Mouse (Mus musculus): ENCODE results near the gene Olfr730. TPM values are rescaled to one million over a fixed set of nuclear protein-coding genes. Genes with fewer than 3 reads are reported as not detected.

Gene Olfr730
- not detected in 2 replicates for polyA plus RNA-seq (2015; fragmentation: Nextera tagmentation; extraction: Ambion mirVana)

DNA sequence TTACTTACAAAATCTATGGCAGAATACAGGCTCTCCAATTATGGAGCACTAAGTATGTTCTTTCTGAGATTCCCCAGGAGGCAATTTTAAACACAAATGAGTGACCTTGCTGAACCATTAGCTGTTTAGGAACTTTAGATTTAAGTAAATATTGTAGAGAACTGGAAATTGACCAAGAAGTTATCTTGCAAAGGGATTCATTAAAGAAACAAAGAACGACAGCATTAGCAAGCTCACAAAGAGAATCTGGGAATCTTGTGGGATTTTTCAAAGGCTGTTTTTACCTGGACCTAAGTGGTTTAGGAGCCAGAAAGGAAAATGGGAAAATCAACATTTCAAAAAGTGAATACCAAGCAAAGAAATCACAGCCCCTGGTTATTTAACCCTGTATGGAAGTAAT is at the start of gene Olfr730:
Gene Olfr730 (minus strand): TSS at position 101 of the 400 bp plus-strand sequence.
- Histone ChIP-seq H3K4me3 (ENCODE audit: low read depth, low read length) (no peak within 1 kb of the TSS), H3K27me3 (ENCODE audit: control insufficient read depth, insufficient read depth, low read depth, low read length) (no peaks in the 10 kb centered on the region), H3K4me2 (ENCODE audit: low read depth, low read length) (no peak within 1 kb of the TSS), H3K9me3 (replicated peaks; ENCODE audit: control insufficient read depth, low read length) (no peaks in the 10 kb centered on the region), H3K9ac (ENCODE audit: low read depth, low read length) (no peak within 1 kb of the TSS), H3K36me3 (ENCODE audit: control insufficient read depth, insufficient read depth) (no peaks in the 10 kb centered on the region), H3K4me1 (ENCODE audit: control insufficient read depth, low read depth, low read length) (no peaks in the 10 kb centered on the region), H3K27ac (ENCODE audit: low read length) (no peak within 1 kb of the TSS)
- ATAC-seq (ENCODE audit: low read depth), result no peak
- WGBS (ENCODE audit: insufficient replicate concordance), result 34% methylated on average over 1 of the region's 1 CpGs

DNA sequence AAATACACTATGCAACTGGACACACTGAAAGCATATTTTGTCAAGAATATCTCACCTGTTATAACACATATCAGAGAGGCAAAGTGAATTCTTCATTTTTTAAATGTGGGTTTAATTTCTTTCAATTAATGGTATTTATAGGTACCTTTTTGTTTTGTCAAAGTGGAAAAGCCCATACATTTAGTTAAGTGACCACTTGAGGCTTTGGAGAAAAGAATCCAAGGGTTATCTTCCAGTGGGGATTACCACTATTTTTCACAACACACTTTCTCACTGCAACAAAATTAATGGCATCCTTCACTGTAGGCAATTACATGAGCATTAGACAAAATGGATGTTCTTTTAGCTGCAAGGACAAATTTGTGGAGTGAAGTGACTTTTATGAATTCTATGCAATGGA is 35.2 kb downstream of the Olfr730 start, which contains the start of gene Olfr729:
Gene Olfr729 (minus strand): TSS at position 101 of the 400 bp plus-strand sequence.
- no peaks in the 10 kb centered on the region for H3K9me3 ChIP-seq (replicated peaks; ENCODE audit: control insufficient read depth, low read length)
- H3K9ac ChIP-seq (ENCODE audit: low read depth, low read length), result no peak within 1 kb of the TSS
- H3K4me3 ChIP-seq (ENCODE audit: low read depth, low read length), result no peak within 1 kb of the TSS
- no peaks in the 10 kb centered on the region for H3K27me3 ChIP-seq (ENCODE audit: control insufficient read depth, insufficient read depth, low read depth, low read length)
- no peak within 1 kb of the TSS for H3K4me2 ChIP-seq (ENCODE audit: low read depth, low read length)
- no peaks in the 10 kb centered on the region for H3K4me1 ChIP-seq (ENCODE audit: control insufficient read depth, low read depth, low read length)
- no peak within 1 kb of the TSS for H3K27ac ChIP-seq (ENCODE audit: low read length)
- H3K36me3 ChIP-seq (ENCODE audit: control insufficient read depth, insufficient read depth), result no peaks in the 10 kb centered on the region
- ATAC-seq (ENCODE audit: low read depth), result no peak

DNA sequence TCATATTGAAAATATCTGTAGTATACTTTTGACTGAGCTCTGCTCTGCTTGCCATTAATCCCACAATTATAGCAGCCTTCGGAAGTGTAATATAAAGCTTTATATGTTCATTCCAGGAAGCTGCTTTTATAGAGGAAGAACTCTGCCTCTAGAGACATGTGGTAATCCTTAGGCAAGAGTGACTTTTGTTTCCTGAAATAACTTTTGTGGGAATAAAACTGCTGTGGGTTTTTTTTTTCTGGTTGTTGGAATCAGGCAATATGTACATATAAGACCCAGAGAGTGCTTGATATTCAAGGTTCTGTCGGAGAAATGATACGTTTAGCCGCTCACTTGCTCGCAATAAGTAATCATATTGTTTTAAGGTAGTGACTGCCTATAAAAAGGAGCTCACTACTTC is 45.4 kb downstream of the Olfr730 start, which contains the start of gene Olfr728:
Gene Olfr728 (minus strand): TSS at position 101 of the 400 bp plus-strand sequence.
- no peaks in the 10 kb centered on the region for H3K27me3 ChIP-seq (ENCODE audit: control insufficient read depth, insufficient read depth, low read depth, low read length)
- no peak within 1 kb of the TSS for H3K9ac ChIP-seq (ENCODE audit: low read depth, low read length)
- no peaks in the 10 kb centered on the region for H3K9me3 ChIP-seq (replicated peaks; ENCODE audit: control insufficient read depth, low read length)
- H3K4me3 ChIP-seq (ENCODE audit: low read depth, low read length), result no peak within 1 kb of the TSS
- no peaks in the 10 kb centered on the region for H3K4me1 ChIP-seq (ENCODE audit: control insufficient read depth, low read depth, low read length)
- H3K27ac ChIP-seq (ENCODE audit: low read length), result no peak within 1 kb of the TSS
- ATAC-seq (ENCODE audit: low read depth), result no peak
- H3K36me3 ChIP-seq (ENCODE audit: control insufficient read depth, insufficient read depth), result no peaks in the 10 kb centered on the region
- H3K4me2 ChIP-seq (ENCODE audit: low read depth, low read length), result no peak within 1 kb of the TSS
- 70% methylated on average over 5 of the region's 5 CpGs for WGBS (ENCODE audit: insufficient replicate concordance)

Other genes starting within 250 kb of the Olfr730 start
- not detected in 2 replicates for gene Olfr724, start 224.9 kb downstream of the Olfr730 start, polyA plus RNA-seq (2015; fragmentation: Nextera tagmentation; extraction: Ambion mirVana)
- gene Olfr725, start 147.8 kb downstream of the Olfr730 start, polyA plus RNA-seq (2015; fragmentation: Nextera tagmentation; extraction: Ambion mirVana), result not detected in 2 replicates
- gene Olfr726, start 97.2 kb downstream of the Olfr730 start, polyA plus RNA-seq (2015; fragmentation: Nextera tagmentation; extraction: Ambion mirVana), result not detected in 2 replicates
- gene Olfr727, start 65.0 kb downstream of the Olfr730 start, polyA plus RNA-seq (2015; fragmentation: Nextera tagmentation; extraction: Ambion mirVana), result not detected in 2 replicates
- gene Olfr728, start 45.5 kb downstream of the Olfr730 start, polyA plus RNA-seq (2015; fragmentation: Nextera tagmentation; extraction: Ambion mirVana), result not detected in 2 replicates
- gene Olfr729, start 35.3 kb downstream of the Olfr730 start, polyA plus RNA-seq (2015; fragmentation: Nextera tagmentation; extraction: Ambion mirVana), result not detected in 2 replicates
- not detected in 2 replicates for gene Olfr731, start 53.7 kb upstream of the Olfr730 start, polyA plus RNA-seq (2015; fragmentation: Nextera tagmentation; extraction: Ambion mirVana)
- not detected in 2 replicates for gene Olfr732, start 96.0 kb upstream of the Olfr730 start, polyA plus RNA-seq (2015; fragmentation: Nextera tagmentation; extraction: Ambion mirVana)
- gene Olfr733, start 113.3 kb upstream of the Olfr730 start, polyA plus RNA-seq (2015; fragmentation: Nextera tagmentation; extraction: Ambion mirVana), result not detected in 2 replicates
- gene Olfr734, start 138.6 kb upstream of the Olfr730 start, polyA plus RNA-seq (2015; fragmentation: Nextera tagmentation; extraction: Ambion mirVana), result not detected in 2 replicates
- not detected in 2 replicates for gene Olfr735, start 160.7 kb upstream of the Olfr730 start, polyA plus RNA-seq (2015; fragmentation: Nextera tagmentation; extraction: Ambion mirVana)
- 0.07 and 0.15 TPM in 2 replicates for gene Tlr11, start 169.7 kb upstream of the Olfr730 start, polyA plus RNA-seq (2015; fragmentation: Nextera tagmentation; extraction: Ambion mirVana)
- not detected in 2 replicates for gene Olfr736, start 193.0 kb upstream of the Olfr730 start, polyA plus RNA-seq (2015; fragmentation: Nextera tagmentation; extraction: Ambion mirVana)
- gene Olfr738, start 219.4 kb upstream of the Olfr730 start, polyA plus RNA-seq (2015; fragmentation: Nextera tagmentation; extraction: Ambion mirVana), result not detected in 2 replicates
- gene Olfr739, start 230.4 kb upstream of the Olfr730 start, polyA plus RNA-seq (2015; fragmentation: Nextera tagmentation; extraction: Ambion mirVana), result not detected in 2 replicates

All from liver, embryonic 16.5 days (tissue).